Mouse (Mus musculus): ENCODE measurements around the gene Cr2. TPM values are rescaled to one million over a fixed set of nuclear protein-coding genes. Genes with fewer than 3 reads are reported as not detected.

The Cr2 gene
- total RNA-seq, 2 experiments from 2014 or later: 0.07 to 0.24 TPM

Other genes starting within 250 kb of the Cr2 start
- 100 to 1,000 TPM; 187 to 190 TPM for gene Cd34, start 237.9 kb downstream of the Cr2 start, total RNA-seq (2021)
- gene Cd46, start 84.5 kb downstream of the Cr2 start, total RNA-seq (2021): 1 to 10 TPM; 1.7 to 1.9 TPM
- 10 to 100 TPM; 66.8 to 71.2 TPM for gene Cr1l, start 45.1 kb downstream of the Cr2 start, total RNA-seq (2021)